Mouse (Mus musculus) liver, adult (tissue): ENCODE measurements around the gene Fam24a.

Experiments used
- GATA4 ChIP-seq: IDR thresholded peaks from 2 replicates; pipeline ENCODE4 v1.6.1; 2014; ENCODE audit warnings: mild to moderate bottlenecking, low read length; ENCODE audit not compliant: insufficient replicate concordance

Fam24a gene

DNA sequence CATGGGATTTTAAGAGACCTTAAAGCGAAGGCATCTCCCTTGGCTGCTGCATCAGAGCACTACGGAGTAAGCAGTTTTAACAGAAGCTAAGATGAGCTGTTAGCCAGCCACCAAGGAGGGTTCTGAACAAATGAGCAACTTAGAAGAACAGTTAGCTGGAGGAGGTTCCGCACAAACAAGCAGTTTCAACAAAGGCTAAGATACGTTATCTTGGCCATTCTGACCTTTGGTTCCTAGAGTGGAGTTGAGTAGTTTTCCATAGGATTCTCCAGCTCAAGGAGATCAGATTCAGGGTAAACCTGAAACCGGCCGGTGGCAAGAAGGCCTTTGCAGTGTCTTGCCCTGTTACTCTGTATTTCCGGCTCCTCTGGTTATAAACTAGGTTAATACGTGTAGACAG lies 30.5 kb downstream of the Fam24a start:
- TF ChIP-seq GATA4, result no peak

DNA sequence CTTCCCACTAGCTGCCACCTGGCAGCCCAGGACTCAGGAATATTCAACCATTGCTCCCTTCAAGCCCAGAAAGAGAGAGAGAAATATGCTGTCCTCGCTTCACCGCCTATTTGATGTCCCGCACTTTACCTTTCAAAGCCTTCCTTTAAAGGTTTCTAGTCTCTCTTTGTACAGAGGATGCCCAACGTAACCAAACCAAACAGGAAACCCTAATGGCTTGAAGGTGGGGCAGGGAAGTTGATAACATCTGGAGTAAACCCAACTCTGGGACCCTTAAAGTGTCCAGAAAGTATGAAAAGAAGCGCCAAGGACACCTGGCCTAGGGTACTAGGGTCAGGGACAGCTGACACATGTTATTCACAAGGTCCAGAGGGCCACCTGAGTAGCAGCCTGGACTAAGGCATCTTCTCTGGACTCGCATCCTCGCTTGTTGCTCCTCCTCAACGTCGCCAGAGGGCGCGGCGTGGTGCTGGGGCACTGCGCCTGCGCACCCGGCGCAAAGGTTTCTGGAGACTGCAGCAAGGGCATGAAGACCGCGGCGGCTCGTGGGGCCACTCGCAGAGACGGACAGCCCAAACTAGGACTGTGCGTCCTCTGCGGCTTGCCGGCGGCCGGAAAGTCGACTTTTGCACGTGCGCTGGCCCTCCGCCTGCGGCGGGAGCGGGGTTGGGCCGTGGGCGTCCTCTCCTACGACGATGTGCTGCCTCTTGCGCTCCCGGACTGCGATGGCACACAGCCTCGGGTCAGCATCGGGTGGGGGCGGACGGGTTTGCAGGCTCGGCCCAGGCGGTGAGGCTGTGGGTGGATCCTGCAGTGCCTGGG lies 37.2 kb downstream of the Fam24a start, which contains the start of gene Pstk:
Pstk (plus strand) TSS at position 494 of the 822 bp plus-strand sequence.
- peak; percentile 39; the same call in 1 of the 2 replicates for TF ChIP-seq GATA4

DNA sequence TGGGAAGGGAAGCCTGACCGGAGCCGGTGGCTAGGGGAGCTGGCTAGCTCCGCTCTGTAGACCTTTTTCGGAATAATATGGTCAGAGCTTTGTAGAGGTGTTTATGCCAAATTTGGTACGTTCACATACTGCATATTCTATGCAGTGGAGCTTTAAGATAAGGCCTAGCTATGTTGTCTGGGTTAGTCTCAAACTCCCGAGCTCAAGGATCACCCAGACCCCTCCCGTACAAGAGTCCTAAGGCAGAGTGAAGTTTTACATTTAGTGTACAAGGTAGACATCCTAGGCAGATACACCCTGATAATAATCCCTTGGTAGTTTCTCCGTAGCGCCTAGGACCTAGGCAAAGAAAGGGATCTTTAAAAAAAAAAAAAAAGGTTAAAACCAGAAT lies 37.8 kb downstream of the Fam24a start:
- TF ChIP-seq GATA4, result no peak

DNA sequence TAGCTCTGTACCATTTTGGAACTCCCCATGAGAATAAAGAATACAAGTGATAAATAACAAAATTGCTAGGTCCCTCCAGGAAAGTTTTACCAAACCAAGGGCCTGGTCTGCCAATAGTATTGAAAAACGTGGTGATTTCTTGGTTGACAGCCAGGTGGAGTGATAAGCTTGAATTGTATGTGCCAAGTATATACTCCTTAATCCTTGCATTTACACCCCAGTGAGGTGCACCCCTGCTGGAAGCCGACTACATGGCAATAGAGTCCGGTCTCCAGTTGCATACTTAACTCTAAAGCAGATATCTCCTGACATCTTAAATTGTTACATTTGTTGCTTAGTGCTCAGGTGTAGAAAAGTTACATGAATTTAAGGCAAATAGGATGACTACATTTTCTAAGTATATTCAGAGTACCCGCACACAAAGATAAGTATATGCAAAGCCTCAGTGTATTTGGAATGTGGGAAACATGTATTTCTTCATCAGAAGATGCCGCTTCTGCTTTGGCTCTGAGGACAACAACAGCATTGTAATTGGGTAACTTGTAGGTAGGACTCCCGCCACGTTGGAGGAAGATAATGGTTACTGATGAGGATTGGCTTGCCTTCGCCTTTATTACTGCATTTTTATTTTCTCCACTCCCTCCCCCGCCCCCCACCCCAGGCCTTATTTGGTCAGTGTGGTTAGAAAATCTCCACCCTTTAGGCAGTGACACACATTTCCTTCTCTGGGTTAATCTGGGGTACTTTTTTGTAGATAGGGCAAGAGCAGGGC lies 38.4 kb downstream of the Fam24a start:
- TF ChIP-seq GATA4, result no peak
